Mouse (Mus musculus) megakaryocyte-erythroid progenitor cell, adult 5-6 weeks (primary cell): ENCODE results near the gene Aldh18a1. TPM values are rescaled to one million over a fixed set of nuclear protein-coding genes. Genes with fewer than 3 reads are reported as not detected.
"Not testable (repeated sequence)": the region's sequence is repeated elsewhere in the genome, so short reads cannot be mapped to it uniquely, and the experiment has no call there.

Experiments used
- ATAC-seq: replicated peaks from 2 replicates; pipeline ENCODE4 v1.8.0; 2016; ENCODE audit warnings: mild to moderate bottlenecking, inconsistent platforms; ENCODE audit not compliant: severe bottlenecking, poor library complexity, low FRiP score, low TSS enrichment
- total RNA-seq, 2 experiments: library from RNA; stranded (forward) in 1 of 2; stranded (reverse) in 1 of 2; fragments of 200-1000, 215-1000 nt in 1 of 2; fragments of >200 nt in 1 of 2; fragmentation: Nextera tagmentation in 1 of 2; gene quantifications; 2 replicates each; pipeline ENCODE4 v1.2.3; 2014 to 2017

The Aldh18a1 gene
- total RNA-seq (2014; fragmentation: Nextera tagmentation): 89.6 and 91.3 TPM in 2 replicates
- total RNA-seq (2017): 69.1 and 106 TPM in 2 replicates

GRCm38 (mm10) chr19:40588293-40588654 is at the start of gene Aldh18a1:
Gene Aldh18a1 (minus strand): TSS chr19:40588463.
- ATAC-seq: peak; percentile 82

GRCm38 (mm10) chr19:40637601-40638000 is 49.3 kb upstream of the Aldh18a1 start:
- ATAC-seq: peak; percentile 36; the same call in 1 of the 2 replicates

GRCm38 (mm10) chr19:40637091-40637490 is 48.8 kb upstream of the Aldh18a1 start:
- peak; percentile 89 for ATAC-seq

GRCm38 (mm10) chr19:40633144-40633543 is 44.9 kb upstream of the Aldh18a1 start:
- no peak for ATAC-seq

GRCm38 (mm10) chr19:40632668-40633067 is 44.4 kb upstream of the Aldh18a1 start:
- no peak for ATAC-seq

GRCm38 (mm10) chr19:40632193-40632592 is 43.9 kb upstream of the Aldh18a1 start:
- ATAC-seq: no peak

GRCm38 (mm10) chr19:40630606-40631005 is 42.3 kb upstream of the Aldh18a1 start:
- no peak for ATAC-seq

- no peak for ATAC-seq
These were observed 41.8 kb upstream of the Aldh18a1 start for GRCm38 (mm10) chr19:40630096-40630495.

- no peak for ATAC-seq
These were observed 40.7 kb upstream of the Aldh18a1 start for GRCm38 (mm10) chr19:40628950-40629349.

GRCm38 (mm10) chr19:40625935-40626334 is 37.7 kb upstream of the Aldh18a1 start:
- ATAC-seq: no peak

- ATAC-seq: not testable (repeated sequence)
These were observed 33.4 kb upstream of the Aldh18a1 start for GRCm38 (mm10) chr19:40621616-40622015.

- ATAC-seq: no peak
These were observed 27.8 kb upstream of the Aldh18a1 start for GRCm38 (mm10) chr19:40616021-40616420.

- ATAC-seq: no peak
These were observed 26.5 kb upstream of the Aldh18a1 start for GRCm38 (mm10) chr19:40614811-40615210.

GRCm38 (mm10) chr19:40611830-40612506 is 23.7 kb upstream of the Aldh18a1 start, which contains the start of the genes Tctn3 and Entpd1:
Gene Tctn3 (minus strand): TSS chr19:40612233.
Gene Entpd1 (plus strand): TSS chr19:40612366.
- peak; percentile 99 for ATAC-seq

- no peak for ATAC-seq
These were observed 19.4 kb upstream of the Aldh18a1 start for GRCm38 (mm10) chr19:40607676-40608075.

GRCm38 (mm10) chr19:40605189-40605588 is 16.9 kb upstream of the Aldh18a1 start:
- ATAC-seq: peak; percentile 54; the same call in 1 of the 2 replicates

GRCm38 (mm10) chr19:40601870-40602269 is 13.6 kb upstream of the Aldh18a1 start:
- ATAC-seq: 0 out of 2 replicates have a peak, but pooled peaks have one; percentile 43

- ATAC-seq: not testable (repeated sequence)
These were observed 12.6 kb upstream of the Aldh18a1 start for GRCm38 (mm10) chr19:40600846-40601245.

GRCm38 (mm10) chr19:40595831-40596230 is 7.6 kb upstream of the Aldh18a1 start:
- no peak for ATAC-seq

- no peak for ATAC-seq
These were observed 7.0 kb upstream of the Aldh18a1 start for GRCm38 (mm10) chr19:40595231-40595630.

GRCm38 (mm10) chr19:40589530-40589880 is 1.2 kb upstream of the Aldh18a1 start:
- 0 out of 2 replicates have a peak, but pooled peaks have one; percentile 2 for ATAC-seq
